Mouse (Mus musculus) lung, embryonic 15.5 days (tissue): ENCODE measurements around the gene Kri1. TPM values are rescaled to one million over a fixed set of nuclear protein-coding genes. Genes with fewer than 3 reads are reported as not detected.
A peak's percentile ranks its signal among the peaks of the same experiment; 100 is the strongest.
"Not testable (repeated sequence)": the region's sequence is repeated elsewhere in the genome, so short reads cannot be mapped to it uniquely, and the experiment has no call there.

ENCODE experiments used
- ATAC-seq: fragments of 200-750 bp; cut with Nextera tagmentation; 2 replicates; pipeline ENCODE4 v1.8.0; 2017; ENCODE audit warnings: moderate number of reproducible peaks, borderline replicate concordance; ENCODE audit not compliant: low FRiP score, low TSS enrichment; ENCODE audit errors: extremely low read depth
- H3K27ac ChIP-seq: fragments of 300-500 bp; sonication (generic); 2 replicates; pipeline ENCODE4 v1.5.1; 2015; ENCODE audit warnings: moderate library complexity, mild to moderate bottlenecking, inconsistent platforms
- H3K27me3 ChIP-seq: fragments of 300-500 bp; sonication (generic); 2 replicates; pipeline ENCODE4 v1.6.1; 2015; ENCODE audit warnings: inconsistent platforms
- H3K36me3 ChIP-seq: fragments of 300-500 bp; sonication (generic); 2 replicates; pipeline ENCODE4 v1.6.1; 2015; ENCODE audit warnings: inconsistent platforms
- H3K4me1 ChIP-seq: fragments of 300-500 bp; sonication (generic); 2 replicates; pipeline ENCODE4 v1.6.1; 2015; ENCODE audit warnings: inconsistent platforms
- H3K4me2 ChIP-seq: fragments of 300-500 bp; sonication (generic); 2 replicates; pipeline ENCODE4 v1.6.1; 2015; ENCODE audit warnings: inconsistent platforms, mild to moderate bottlenecking, moderate library complexity
- H3K4me3 ChIP-seq: fragments of 300-500 bp; sonication (generic); 2 replicates; pipeline ENCODE4 v1.5.1; 2015; ENCODE audit warnings: mild to moderate bottlenecking, inconsistent platforms
- H3K9ac ChIP-seq: fragments of 300-500 bp; sonication (generic); 2 replicates; pipeline ENCODE4 v1.6.1; 2015; ENCODE audit warnings: inconsistent platforms
- H3K9me3 ChIP-seq: fragments of 300-500 bp; sonication (generic); 2 replicates; pipeline ENCODE4 v1.6.1; 2016; ENCODE audit warnings: inconsistent platforms
- WGBS: fragments of 180-500 bp; shearing (Covaris S2); methylation state at CpG from one replicate; pipeline ENCODE4 v1.1.7; 2015; 5-methylcytosine and 5-hydroxymethylcytosine counted together
- polyA plus RNA-seq: library from polyadenylated mRNA; unstranded; fragments of >200 nt; fragmentation: Nextera tagmentation; extraction: Ambion mirVana; gene quantifications from 2 replicates; pipeline ENCODE4 v1.2.1, GENCODE M21; 2015

Kri1 gene
- polyA plus RNA-seq, 1 experiment from 2014 or later = 14.0 TPM

GRCm38 (mm10) chr9:21313394-21313793 lies 25.6 kb upstream of the Kri1 start:
- peaks cover 16% of the 10 kb centered on the region for H3K27me3 ChIP-seq
- H3K9ac ChIP-seq = no peak overlapping the region

GRCm38 (mm10) chr9:21312134-21312533 lies 24.4 kb upstream of the Kri1 start, which contains the start of gene Ap1m2:
TSS of gene Ap1m2 (minus strand) at chr9:21312337.
- 12% methylated on average over 26 of the region's 35 CpGs for WGBS
- 0 out of 2 replicates have a peak, but pooled peaks have one; percentile 12 for ATAC-seq
- Histone ChIP-seq H3K27me3 (peaks cover 16% of the 10 kb centered on the region), H3K4me3 (peak within 1 kb of the TSS; percentile 50), H3K4me1 (no peaks in the 10 kb centered on the region), H3K9me3 (no peaks in the 10 kb centered on the region), H3K36me3 (no peaks in the 10 kb centered on the region), H3K27ac (0 out of 2 replicates have a peak within 1 kb of the TSS, but pooled peaks have one; percentile 3), H3K4me2 (peak within 1 kb of the TSS; percentile 51), H3K9ac (peak within 1 kb of the TSS; percentile 44)

More at GRCm38 (mm10) chr9:21313394-21313793, 25.6 kb upstream of the Kri1 start:
- no peaks in the 10 kb centered on the region for H3K4me1 ChIP-seq
- H3K4me3 ChIP-seq = no peak overlapping the region
- 8% methylated on average over 11 of the region's 11 CpGs for WGBS
- no peak overlapping the region for H3K4me2 ChIP-seq
- H3K27ac ChIP-seq = no peak overlapping the region
- ATAC-seq = peak; percentile 63; the same call in 1 of the 2 replicates
- H3K9me3 ChIP-seq = no peaks in the 10 kb centered on the region
- H3K36me3 ChIP-seq = no peaks in the 10 kb centered on the region

GRCm38 (mm10) chr9:21311695-21312094 lies 23.9 kb upstream of the Kri1 start:
- Histone ChIP-seq H3K4me1 (no peaks in the 10 kb centered on the region), H3K4me3 (peak overlapping the region; percentile 50), H3K4me2 (peak overlapping the region; percentile 51), H3K27ac (0 out of 2 replicates have a peak overlapping the region, but pooled peaks have one; percentile 3), H3K27me3 (peaks cover 16% of the 10 kb centered on the region), H3K9ac (peak overlapping the region; percentile 44), H3K36me3 (no peaks in the 10 kb centered on the region), H3K9me3 (no peaks in the 10 kb centered on the region)
- no peak for ATAC-seq
- 19% methylated on average over 7 of the region's 7 CpGs for WGBS

GRCm38 (mm10) chr9:21309150-21309741 lies 21.5 kb upstream of the Kri1 start:
- Histone ChIP-seq H3K27me3 (peaks cover 16% of the 10 kb centered on the region), H3K4me2 (no peak overlapping the region), H3K9me3 (no peaks in the 10 kb centered on the region), H3K4me3 (no peak overlapping the region), H3K9ac (no peak overlapping the region), H3K36me3 (no peaks in the 10 kb centered on the region), H3K4me1 (no peaks in the 10 kb centered on the region), H3K27ac (no peak overlapping the region)
- ATAC-seq = no peak
- 65% methylated on average over 15 of the region's 15 CpGs for WGBS

- Histone ChIP-seq H3K9ac (no peak overlapping the region), H3K27ac (no peak overlapping the region), H3K27me3 (no peaks in the 10 kb centered on the region), H3K36me3 (no peaks in the 10 kb centered on the region), H3K4me2 (no peak overlapping the region), H3K4me1 (no peaks in the 10 kb centered on the region), H3K4me3 (no peak overlapping the region), H3K9me3 (no peaks in the 10 kb centered on the region)
- WGBS = 72% methylated on average over 7 of the region's 7 CpGs
- ATAC-seq = no peak
Measured at GRCm38 (mm10) chr9:21305065-21305464, 17.3 kb upstream of the Kri1 start.

GRCm38 (mm10) chr9:21299014-21299413 lies 11.2 kb upstream of the Kri1 start:
- Histone ChIP-seq H3K9ac (no peak overlapping the region), H3K4me1 (no peaks in the 10 kb centered on the region), H3K36me3 (no peaks in the 10 kb centered on the region), H3K27me3 (no peaks in the 10 kb centered on the region), H3K4me3 (no peak overlapping the region), H3K27ac (no peak overlapping the region), H3K9me3 (no peaks in the 10 kb centered on the region), H3K4me2 (no peak overlapping the region)
- ATAC-seq = no peak
- WGBS = 81% methylated on average over 10 of the region's 10 CpGs

- no peaks in the 10 kb centered on the region for H3K36me3 ChIP-seq
- H3K4me3 ChIP-seq = no peak overlapping the region
- H3K9ac ChIP-seq = no peak overlapping the region
- peaks cover 20% of the 10 kb centered on the region for H3K4me1 ChIP-seq
- no peak for ATAC-seq
- no peaks in the 10 kb centered on the region for H3K27me3 ChIP-seq
- H3K9me3 ChIP-seq = no peaks in the 10 kb centered on the region
- no peak overlapping the region for H3K4me2 ChIP-seq
- no peak overlapping the region for H3K27ac ChIP-seq
- 88% methylated on average over 3 of the region's 3 CpGs for WGBS
Measured at GRCm38 (mm10) chr9:21292271-21292670, 4.5 kb upstream of the Kri1 start.

GRCm38 (mm10) chr9:21291868-21292267 lies 4.1 kb upstream of the Kri1 start:
- not testable (repeated sequence) for H3K9me3 ChIP-seq, H3K36me3 ChIP-seq, ATAC-seq, H3K27me3 ChIP-seq
- peak overlapping the region; percentile 47 for H3K4me2 ChIP-seq
- H3K4me1 ChIP-seq = peaks cover 23% of the 10 kb centered on the region
- peak overlapping the region; percentile 86 for H3K27ac ChIP-seq
- 11% methylated on average over 7 of the region's 7 CpGs for WGBS
- peak overlapping the region; percentile 32 for H3K4me3 ChIP-seq
- peak overlapping the region; percentile 20 for H3K9ac ChIP-seq

- Histone ChIP-seq H3K4me3 (peak within 1 kb of the TSS; percentile 67), H3K4me1 (peaks cover 29% of the 10 kb centered on the region), H3K36me3 (no peaks in the 10 kb centered on the region), H3K9me3 (no peaks in the 10 kb centered on the region), H3K9ac (peak within 1 kb of the TSS; percentile 90), H3K27me3 (no peaks in the 10 kb centered on the region), H3K27ac (peak within 1 kb of the TSS; percentile 86), H3K4me2 (peak within 1 kb of the TSS; percentile 76)
- ATAC-seq = peak; percentile 96
- WGBS = under 1% methylated on average over 51 of the region's 51 CpGs
Measured at GRCm38 (mm10) chr9:21291022-21291787, 3.4 kb upstream of the Kri1 start, which contains the start of gene Cdkn2d. TSS of gene Cdkn2d (minus strand) at chr9:21291407.

GRCm38 (mm10) chr9:21290589-21290988 lies 2.8 kb upstream of the Kri1 start:
- Histone ChIP-seq H3K9ac (peak overlapping the region; percentile 90), H3K27ac (peak overlapping the region; percentile 73), H3K27me3 (no peaks in the 10 kb centered on the region), H3K36me3 (no peaks in the 10 kb centered on the region), H3K9me3 (no peaks in the 10 kb centered on the region), H3K4me1 (peaks cover 29% of the 10 kb centered on the region), H3K4me2 (peak overlapping the region; percentile 76), H3K4me3 (peak overlapping the region; percentile 67)
- no peak for ATAC-seq
- WGBS = under 1% methylated on average over 20 of the region's 20 CpGs

- Histone ChIP-seq H3K9me3 (no peaks in the 10 kb centered on the region), H3K4me2 (peak overlapping the region; percentile 76), H3K27me3 (no peaks in the 10 kb centered on the region), H3K36me3 (peaks cover 4% of the 10 kb centered on the region), H3K9ac (peak overlapping the region; percentile 22; the same call in 1 of the 2 replicates), H3K27ac (0 out of 2 replicates have a peak overlapping the region, but pooled peaks have one; percentile 80), H3K4me3 (peak overlapping the region; percentile 67), H3K4me1 (peaks cover 29% of the 10 kb centered on the region)
- ATAC-seq = no peak
- WGBS = 83% methylated on average over 2 of the region's 2 CpGs
Measured at GRCm38 (mm10) chr9:21289337-21289671, 1.5 kb upstream of the Kri1 start.
